Mouse (Mus musculus) liver, adult 2 months (tissue): ENCODE data around the gene Dync1li1.

Experiments used
- CTCF ChIP-seq: fragments of 200-500 bp; IDR thresholded peaks from 2 replicates; pipeline ENCODE4 v1.5.1; 2011; ENCODE audit warnings: low read depth, low read length, control low read depth
- POLR2A ChIP-seq: fragments of 200-500 bp; IDR thresholded peaks from 2 replicates; pipeline ENCODE4 v1.6.1; 2011; ENCODE audit warnings: low read length, control low read depth; ENCODE audit not compliant: insufficient read depth; ENCODE audit errors: extremely low read depth

DNA sequence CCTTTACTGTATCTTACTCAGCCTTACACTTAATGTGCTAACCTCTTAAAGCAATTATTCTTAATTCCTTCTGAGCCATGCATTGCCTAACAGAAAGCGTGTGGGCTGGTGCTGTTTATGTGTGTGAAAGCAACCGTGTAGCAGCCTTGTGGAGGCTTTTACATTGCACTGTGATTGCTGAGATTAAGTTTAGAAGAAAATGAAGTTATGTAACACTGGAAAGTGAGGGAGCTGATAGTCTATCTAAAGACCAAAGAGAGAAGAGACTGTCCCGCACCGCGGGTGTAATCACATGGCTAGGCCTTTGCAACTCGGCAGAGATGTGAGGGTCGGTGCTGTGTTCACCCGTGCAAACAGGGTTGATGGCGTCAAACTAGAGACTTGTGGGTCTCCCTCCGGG, 58.4 kb downstream of the Dync1li1 start:
- TF ChIP-seq CTCF (no peak), POLR2A (no peak)
